12 mouse cellular contexts compared by ENCODE assay signal in the genomic region with DNA sequence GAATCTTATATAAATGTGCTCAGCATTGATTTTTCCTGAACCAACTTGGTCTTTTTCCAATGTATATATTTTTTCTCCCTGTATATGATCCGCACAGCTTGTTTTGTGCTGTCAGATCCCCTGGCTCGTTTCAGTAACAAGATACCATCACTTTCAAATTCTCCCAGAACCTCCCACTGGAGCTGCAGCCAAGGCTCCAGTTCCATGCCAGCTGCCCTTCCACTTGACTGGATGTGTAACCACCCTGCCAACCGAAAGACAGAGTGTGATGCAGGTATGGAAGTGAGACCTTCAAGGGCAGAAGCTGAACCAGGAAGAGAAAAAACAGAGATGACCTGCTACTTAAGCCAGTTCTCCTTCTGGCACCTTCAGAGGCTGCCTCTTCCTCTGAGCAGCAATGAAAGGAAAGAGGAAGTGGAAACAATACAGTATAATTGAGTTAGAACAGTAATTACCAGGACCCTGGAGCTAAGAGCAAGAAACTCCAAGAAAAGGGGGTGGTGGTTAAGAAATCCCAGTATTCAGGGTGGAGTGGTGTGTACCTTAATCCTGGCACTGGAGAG. TPM values are rescaled to one million over a fixed set of nuclear protein-coding genes. Genes with fewer than 3 reads are reported as not detected.
A peak's percentile ranks its signal among the peaks of the same experiment; 100 is the strongest.
DNase-seq lines count a peak whose midpoint lies in the region; ATAC-seq lines count a peak whose summit lies in the region.
"Had no signal": no experiment of that assay in that cellular context is flagged by ENCODE, and none has a peak within 500 bp of the region (broad histone marks: within the 10 kb centered on the region; RNA-seq: fewer than 3 reads in every experiment).

No protein-coding gene starts in this region.

- 34% methylated on average over 3 of the region's 3 CpGs for WGBS in forebrain, embryonic 15.5 days

- no peak; the same call in 1 of the 2 replicates for ATAC-seq in forebrain, embryonic 15.5 days (replicated peaks)

- peak overlapping the region; percentile 38 for H3K27ac ChIP-seq in forebrain, embryonic 15.5 days (replicated peaks)
- H3K27ac ChIP-seq: neural tube, embryonic 12.5 days had no signal

- H3K4me1 ChIP-seq in forebrain, embryonic 15.5 days, result peaks cover 17% of the 10 kb centered on the region

- no peaks in the 10 kb centered on the region for H3K27me3 ChIP-seq in forebrain, embryonic 15.5 days
- H3K27me3 ChIP-seq: neural tube, embryonic 12.5 days had no signal

- H3K9ac ChIP-seq in forebrain, embryonic 15.5 days (replicated peaks), result no peak overlapping the region
- H3K9ac ChIP-seq: hindbrain, embryonic 12.5 days; neural tube, embryonic 12.5 days had no signal

- H3K4me2 ChIP-seq in forebrain, embryonic 15.5 days (replicated peaks), result no peak overlapping the region
- H3K4me2 ChIP-seq: neural tube, embryonic 12.5 days had no signal

- H3K9me3 ChIP-seq in forebrain, embryonic 15.5 days, result no peaks in the 10 kb centered on the region
- H3K9me3 ChIP-seq: hindbrain, embryonic 12.5 days; neural tube, embryonic 12.5 days had no signal

- intact Hi-C loops in left cerebral cortex, postnatal 4 days (cut with DNase I), result no loop called here
- intact Hi-C loops in left cerebral cortex, postnatal 36 days (cut with DNase I), result no loop called here
- intact Hi-C loops in gastrocnemius, postnatal 14 days (cut with DNase I; ENCODE audit: low total_unique reads), result no loop called here

- DNase-seq in cerebellum, postnatal 10 days, result peak; percentile 76 to 80
- no peak for DNase-seq in cerebellum, adult 9-10 months
- DNase-seq in left cerebral cortex, postnatal 4 days, result peak; percentile 49
- no peak for DNase-seq in left cerebral cortex, postnatal 36 days (ENCODE audit: low spot score in 2 of 2)
- DNase-seq in A20 (ENCODE audit: low read depth, low spot score), result peak; percentile 71
- DNase-seq in gastrocnemius, postnatal 14 days, result no peak
- no peak for DNase-seq in adrenal gland, adult 18-20 months (ENCODE audit: low spot score in 2 of 2)
- DNase-seq: gastrocnemius, postnatal 25 days; kidney, postnatal 14 days had no signal

- no peak overlapping the region for H3K4me3 ChIP-seq in forebrain, embryonic 15.5 days
- H3K4me3 ChIP-seq: hindbrain, embryonic 12.5 days; neural tube, embryonic 12.5 days had no signal

- H3K36me3 ChIP-seq in forebrain, embryonic 15.5 days, result no peaks in the 10 kb centered on the region
- H3K36me3 ChIP-seq: hindbrain, embryonic 12.5 days; neural tube, embryonic 12.5 days had no signal

RNA-seq across cellular contexts. Expression of a gene that starts 24.3 kb away (rescaled TPM):
- 10 to 100 TPM; 16.8 to 18.5 TPM for total RNA-seq in left cerebral cortex, postnatal 4 days (2021)
- 10 to 100 TPM; 23.3 to 23.9 TPM for total RNA-seq in left cerebral cortex, postnatal 36 days (2021)
- polyA plus RNA-seq in forebrain, embryonic 15.5 days (2015; fragmentation: Nextera tagmentation; extraction: Ambion mirVana), result 3.7 and 3.8 TPM in 2 replicates
- 1 to 10 TPM; 3.2 to 3.8 TPM for total RNA-seq in gastrocnemius, postnatal 14 days (2021)
- total RNA-seq in adrenal gland, adult 18-20 months (2021), result 10 to 100 TPM; 15.9 to 24.3 TPM

Comparison
In these comparisons a context has a peak if more than half of its experiments do, and no peak if none do; other contexts are left out.
1. DNase-seq: peak in cerebellum, postnatal 10 days (2 of 2), left cerebral cortex, postnatal 4 days (single experiment) and A20 (single experiment); none in cerebellum, adult 9-10 months (single experiment), left cerebral cortex, postnatal 36 days (0 of 2), gastrocnemius, postnatal 14 days (single experiment) and adrenal gland, adult 18-20 months (0 of 2).